Mouse (Mus musculus) fat pad, adult 2 months (tissue): ENCODE results near the gene Cdh13.

Experiments
- DNase-seq: peaks from one replicate; pipeline ENCODE4 v3.0.0-alpha.2; 2011; ENCODE audit warnings: low read depth, low spot score; ENCODE audit errors: extremely low read depth

Cdh13 gene

DNA sequence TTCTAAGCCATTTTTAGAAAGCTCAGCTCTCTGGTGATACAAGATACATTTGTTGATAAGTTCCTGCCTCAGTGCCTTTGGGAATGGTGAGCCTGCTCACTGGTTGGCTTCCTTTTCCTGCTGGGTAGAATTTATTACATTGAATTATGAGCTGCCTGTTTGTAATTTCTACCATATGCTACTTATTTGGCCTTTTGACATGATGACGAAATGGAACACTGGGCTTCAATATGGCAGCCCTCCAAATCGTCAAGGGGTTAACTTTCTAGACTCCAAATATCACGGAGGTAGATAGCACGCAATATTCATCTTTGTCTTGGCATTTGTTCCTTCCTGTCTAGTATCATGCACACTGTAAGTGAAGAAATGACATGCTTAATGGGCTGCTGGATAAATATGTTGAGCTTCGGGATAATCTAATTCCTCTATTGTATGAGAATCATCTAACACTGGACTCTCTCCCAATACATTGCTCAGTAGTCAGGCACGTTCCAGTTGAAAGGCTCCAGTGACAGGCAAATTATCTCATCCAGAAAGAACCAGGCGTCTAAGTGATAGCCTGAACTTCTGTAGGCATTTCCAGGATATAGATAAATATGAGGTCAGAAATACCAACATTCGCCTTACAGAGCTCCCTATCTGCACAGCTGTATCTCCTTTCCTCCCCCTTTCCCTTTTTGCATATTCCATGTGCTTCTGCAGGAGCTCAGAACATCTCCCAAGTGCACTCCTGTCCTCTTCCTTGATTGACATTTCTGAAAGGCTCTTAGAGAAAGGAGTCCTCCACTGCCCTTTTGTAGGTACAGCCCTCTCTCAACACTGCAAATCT, 378.7 kb downstream of the Cdh13 start:
- no peak for DNase-seq

GRCm38 (mm10) chr8:118665081-118665480, 381.5 kb downstream of the Cdh13 start:
- DNase-seq, result no peak

DNA sequence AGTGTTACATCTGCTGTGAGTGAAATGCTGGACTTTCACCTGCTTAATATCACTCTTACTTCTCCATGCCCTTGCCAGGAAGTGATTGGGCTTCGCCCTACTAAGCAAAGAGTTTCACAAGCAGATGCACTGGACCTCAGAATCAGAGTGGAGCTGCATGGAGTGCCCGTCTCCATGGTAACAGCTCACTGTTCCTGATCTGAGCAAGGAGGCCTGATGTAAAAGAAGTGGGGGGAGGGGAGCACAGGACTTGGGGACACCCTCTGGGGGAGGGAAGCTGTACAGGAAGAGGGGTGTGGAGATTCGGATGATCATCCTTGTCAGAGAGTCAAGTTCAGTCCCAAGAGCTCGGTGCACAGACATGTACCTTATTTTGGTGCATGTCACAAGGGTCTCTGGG, 384.2 kb downstream of the Cdh13 start:
- DNase-seq, result no peak

GRCm38 (mm10) chr8:118676233-118676632, 392.7 kb downstream of the Cdh13 start:
- DNase-seq, result no peak

- DNase-seq, result no peak
Observed at GRCm38 (mm10) chr8:118679347-118679746, 395.8 kb downstream of the Cdh13 start.

GRCm38 (mm10) chr8:118683386-118683785, 399.9 kb downstream of the Cdh13 start:
- DNase-seq, result no peak

GRCm38 (mm10) chr8:118685863-118686262, 402.3 kb downstream of the Cdh13 start:
- no peak for DNase-seq

GRCm38 (mm10) chr8:118689849-118690248, 406.3 kb downstream of the Cdh13 start:
- no peak for DNase-seq

DNA sequence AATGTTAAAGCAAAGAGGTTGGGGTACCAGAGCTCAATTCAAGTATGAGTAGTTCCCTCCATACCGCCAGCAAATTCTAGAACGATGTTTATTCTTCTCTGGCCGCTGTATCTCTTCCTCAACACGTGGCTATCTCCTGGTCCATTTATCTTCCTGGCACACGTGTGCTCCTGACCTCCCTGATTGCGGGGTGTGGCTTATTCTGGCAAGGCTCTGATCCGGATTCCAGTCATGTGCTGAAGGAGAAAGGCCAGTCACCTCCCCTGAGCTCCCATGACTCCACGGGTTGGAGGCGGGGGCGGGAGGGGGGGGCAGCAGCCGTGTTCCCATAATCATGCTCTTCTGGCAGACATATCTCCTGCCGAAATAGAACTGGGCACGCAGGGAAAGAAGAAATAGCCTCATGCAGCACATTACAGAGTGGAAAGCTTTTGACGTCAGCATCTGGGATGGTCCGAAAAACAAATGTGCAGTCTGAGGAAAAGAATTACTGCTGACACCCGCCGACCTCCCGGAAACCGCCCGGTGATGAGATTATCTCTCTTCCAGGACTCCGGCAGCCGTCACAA, 417.9 kb downstream of the Cdh13 start:
- DNase-seq, result no peak

DNA sequence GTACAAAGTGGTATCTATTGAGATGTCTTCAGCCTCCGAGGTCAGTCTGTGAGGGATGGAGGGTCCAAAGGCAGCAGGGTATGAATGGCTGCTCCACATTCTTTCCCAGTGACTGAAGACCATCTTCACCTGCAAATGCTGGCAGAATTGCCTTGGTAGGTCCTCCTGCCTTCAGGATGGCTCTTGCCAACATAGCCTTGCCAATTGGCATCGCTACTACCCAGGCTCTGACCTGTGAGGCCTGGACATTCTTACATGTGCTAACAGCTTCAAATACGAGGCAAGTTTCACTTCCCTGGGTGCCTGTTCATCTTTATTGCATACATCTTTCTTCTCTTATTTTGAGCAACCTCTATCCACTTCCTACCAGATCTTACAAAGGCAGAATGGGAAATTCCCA, 425.8 kb downstream of the Cdh13 start:
- DNase-seq, result no peak

- no peak for DNase-seq
Observed at GRCm38 (mm10) chr8:118711631-118712030, 428.1 kb downstream of the Cdh13 start.

DNA sequence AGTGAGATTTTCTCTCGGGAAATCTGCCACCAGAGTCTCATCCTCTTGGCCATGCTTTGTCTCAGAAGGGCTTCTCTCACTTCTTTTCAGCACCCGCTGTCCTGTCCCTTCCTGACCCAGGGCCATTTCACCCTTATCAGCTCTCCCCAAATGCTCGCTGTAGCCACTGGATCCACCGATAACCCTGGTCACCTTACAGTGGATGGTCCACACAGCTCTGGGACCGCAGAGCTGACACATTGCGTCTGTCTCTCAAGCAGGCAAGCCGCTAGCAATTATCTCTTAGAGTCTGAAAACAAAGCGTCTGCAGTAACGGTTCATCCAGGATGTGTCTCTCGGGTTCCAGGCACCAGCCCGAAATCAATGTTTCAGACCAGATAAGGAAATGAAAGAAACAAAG, 429.6 kb downstream of the Cdh13 start:
- no peak for DNase-seq

DNA sequence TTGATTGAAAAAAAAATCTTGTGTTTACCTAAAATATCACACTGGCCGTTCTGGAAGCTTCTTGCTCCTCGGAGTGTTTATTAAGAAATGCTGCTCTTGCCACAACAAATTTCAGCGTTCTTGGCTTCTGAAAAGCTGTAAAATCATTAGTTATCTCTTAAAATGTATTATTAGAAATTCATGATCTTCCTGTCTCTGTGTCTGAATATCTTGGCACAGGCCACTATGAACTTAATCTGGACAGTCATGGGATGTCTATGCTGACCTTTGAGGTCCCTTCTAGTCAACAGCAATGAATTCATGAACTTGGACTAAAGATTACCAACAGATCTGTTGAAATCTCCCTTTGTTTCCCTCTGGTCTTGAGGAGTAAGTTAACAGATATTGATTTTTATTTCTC, 430.1 kb downstream of the Cdh13 start:
- DNase-seq, result no peak

DNA sequence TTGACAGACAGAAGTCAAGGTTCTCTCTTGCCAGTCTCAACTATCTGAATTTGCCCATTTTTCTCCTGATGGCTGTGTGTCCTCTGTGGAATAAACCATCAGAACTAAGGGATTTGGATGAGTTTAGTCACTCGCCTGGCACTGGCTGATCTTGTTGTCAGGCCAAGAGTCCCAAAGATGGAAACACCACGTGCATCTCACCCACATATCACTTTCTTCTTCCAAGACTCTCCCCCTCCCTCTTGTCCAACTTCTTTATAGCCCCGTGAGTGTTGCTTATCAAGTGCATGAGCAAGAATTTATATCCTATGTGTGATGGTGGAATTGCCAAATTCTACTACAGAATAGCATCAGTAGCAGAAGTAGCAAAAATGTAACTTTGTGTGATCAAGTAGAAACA, 439.4 kb downstream of the Cdh13 start:
- DNase-seq, result no peak

GRCm38 (mm10) chr8:118725651-118726050, 442.1 kb downstream of the Cdh13 start:
- DNase-seq, result no peak

DNA sequence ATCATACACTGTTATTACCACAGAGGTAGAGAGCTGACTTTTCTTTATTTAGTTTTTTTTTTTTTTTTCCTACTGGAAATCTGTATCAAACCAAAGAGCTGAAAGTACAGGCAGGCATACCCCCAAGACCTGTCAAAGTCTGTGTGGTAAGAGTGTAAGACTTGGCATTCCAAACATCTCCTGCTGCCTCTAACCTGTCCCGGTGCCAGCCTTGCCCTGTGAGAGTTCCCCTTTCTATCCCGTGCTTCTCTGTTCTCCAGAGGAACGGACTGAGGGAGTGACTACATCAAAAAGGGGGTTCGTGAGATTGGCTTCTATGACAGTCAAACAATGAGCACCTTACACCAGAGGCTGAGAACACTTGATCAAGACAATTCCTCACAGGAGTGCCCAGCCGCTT, 458.2 kb downstream of the Cdh13 start:
- DNase-seq, result no peak

DNA sequence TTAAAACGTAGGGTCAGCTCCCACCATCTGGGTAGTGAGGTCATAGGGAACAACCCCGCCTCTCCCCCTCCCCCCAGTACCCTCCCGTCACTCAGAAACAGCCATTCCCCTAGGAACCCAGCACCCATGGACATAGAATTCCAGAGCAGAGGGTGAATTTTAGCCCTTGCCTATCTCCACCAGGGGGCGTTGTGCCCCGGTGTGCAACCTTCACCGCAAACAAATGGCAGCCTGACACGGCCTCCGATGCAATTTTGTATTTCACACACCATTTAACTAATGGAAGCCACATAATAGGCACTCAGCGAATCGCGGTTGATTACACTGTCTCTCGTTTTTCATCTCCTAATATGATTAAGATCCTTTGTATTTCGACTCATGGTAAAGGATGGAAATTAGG, 461.5 kb downstream of the Cdh13 start:
- DNase-seq, result no peak

DNA sequence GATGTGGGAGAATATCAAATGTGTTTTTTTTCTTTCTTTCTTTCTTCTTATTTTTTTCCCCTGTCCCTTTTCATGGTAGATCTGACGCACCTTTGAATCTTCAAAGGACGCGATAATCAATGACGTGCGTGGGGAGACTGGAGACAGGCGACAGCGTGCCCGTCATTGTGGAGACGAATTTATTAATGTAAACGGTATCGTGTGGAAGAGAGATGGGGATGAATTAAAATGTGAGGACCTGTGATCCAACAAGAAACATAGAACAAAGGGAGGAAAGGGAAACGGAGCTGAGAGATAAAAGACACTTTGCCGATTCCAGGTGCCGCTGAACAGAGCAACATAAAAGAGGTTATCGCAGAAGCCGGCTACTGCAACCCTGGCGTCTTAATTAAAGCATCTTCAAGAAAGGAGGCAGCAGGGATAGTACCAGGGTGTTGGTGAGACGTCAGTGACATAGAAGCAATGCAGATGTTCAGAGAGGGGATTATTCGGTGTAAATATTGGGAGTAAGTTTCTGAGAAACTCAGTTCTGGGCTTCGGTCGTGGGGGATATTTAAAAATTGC, 464.6 kb downstream of the Cdh13 start:
- no peak for DNase-seq

- DNase-seq, result no peak
Observed at GRCm38 (mm10) chr8:118749191-118749590, 465.7 kb downstream of the Cdh13 start.

GRCm38 (mm10) chr8:118749786-118750185, 466.3 kb downstream of the Cdh13 start:
- no peak for DNase-seq

GRCm38 (mm10) chr8:118753710-118754109, 470.2 kb downstream of the Cdh13 start:
- no peak for DNase-seq

DNA sequence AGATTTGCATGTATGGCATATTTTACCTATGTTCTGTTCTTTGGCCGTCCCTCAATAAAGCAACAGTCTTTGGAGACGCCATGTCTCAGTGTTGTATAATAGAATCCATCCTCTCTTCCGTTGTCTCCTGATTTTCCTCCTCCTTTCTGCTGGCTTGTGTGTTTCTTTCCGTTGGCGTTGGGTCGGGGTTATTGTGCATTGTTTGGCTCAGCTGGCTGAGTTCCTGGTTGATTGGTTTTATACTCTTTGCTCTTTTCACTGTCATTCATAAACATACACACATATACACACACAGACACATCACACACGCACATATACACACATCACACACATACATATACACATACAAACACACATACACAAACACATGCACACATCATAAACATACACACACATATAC, 470.6 kb downstream of the Cdh13 start:
- no peak for DNase-seq
